Comparison of ENCODE assay signal across 8 mouse cellular contexts in the genomic region with DNA sequence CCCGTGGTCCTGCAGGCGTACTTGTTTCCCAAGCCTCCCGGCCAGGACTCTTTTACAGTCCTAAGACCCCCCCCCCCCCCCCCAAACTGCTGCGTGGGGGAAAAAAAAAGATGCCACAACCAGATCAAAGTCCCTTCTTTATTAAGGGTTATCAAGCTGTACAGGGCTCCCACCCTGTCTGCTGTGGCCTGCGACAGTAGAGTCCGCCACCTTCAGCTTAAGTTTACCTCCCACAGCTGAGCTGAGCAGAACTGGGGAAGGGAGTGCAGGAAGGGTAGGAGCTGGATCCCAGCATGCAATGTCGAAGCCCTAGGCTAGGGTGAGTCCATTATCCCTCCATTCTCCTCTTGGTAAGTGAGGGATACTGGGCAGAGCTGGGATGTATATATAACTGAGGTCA. TPM values are rescaled to one million over a fixed set of nuclear protein-coding genes. Genes with fewer than 3 reads are reported as not detected.
DNase-seq lines count a peak whose midpoint lies in the region; ATAC-seq and TF ChIP-seq lines count a peak whose summit lies in the region.

No protein-coding gene starts in this region.

- H3K36me3 ChIP-seq in liver, embryonic 11.5 days (ENCODE audit: control insufficient read depth, insufficient read depth, low read length), result peaks cover 29% of the 10 kb centered on the region
- peaks cover 67% of the 10 kb centered on the region for H3K36me3 ChIP-seq in forebrain, embryonic 13.5 days (ENCODE audit: poor library complexity, severe bottlenecking)
- H3K36me3 ChIP-seq in limb, embryonic 14.5 days (ENCODE audit: control insufficient read depth, insufficient read depth, low read length), result peaks cover 65% of the 10 kb centered on the region
- H3K36me3 ChIP-seq in neural tube, embryonic 15.5 days, result peaks cover 64% of the 10 kb centered on the region

- TF ChIP-seq POLR2A in limb, embryonic 14.5 days (IDR thresholded peaks at IDR 0.05; ENCODE audit: borderline replicate concordance, extremely low read depth, insufficient read depth, insufficient read length), result no peak

- WGBS in liver, embryonic 11.5 days, result 33% methylated on average over 7 of the region's 7 CpGs
- 34% methylated on average over 7 of the region's 7 CpGs for WGBS in forebrain, embryonic 13.5 days
- WGBS in limb, embryonic 14.5 days, result 25% methylated on average over 7 of the region's 7 CpGs
- 39% methylated on average over 6 of the region's 7 CpGs for WGBS in neural tube, embryonic 15.5 days

- peak overlapping the region; percentile 98 for H3K4me2 ChIP-seq in liver, embryonic 11.5 days
- peak overlapping the region; percentile 97 for H3K4me2 ChIP-seq in forebrain, embryonic 13.5 days
- H3K4me2 ChIP-seq in limb, embryonic 14.5 days (replicated peaks; ENCODE audit: low read depth, low read length, severe bottlenecking), result peak overlapping the region; percentile 98
- peak overlapping the region; percentile 100 for H3K4me2 ChIP-seq in neural tube, embryonic 15.5 days

- H3K4me1 ChIP-seq in liver, embryonic 11.5 days (replicated peaks; ENCODE audit: control insufficient read depth, insufficient read depth, low read length), result peaks cover 18% of the 10 kb centered on the region
- peaks cover 28% of the 10 kb centered on the region for H3K4me1 ChIP-seq in forebrain, embryonic 13.5 days
- H3K4me1 ChIP-seq in limb, embryonic 14.5 days (ENCODE audit: control insufficient read depth, insufficient read depth, low read length), result peaks cover 7% of the 10 kb centered on the region
- H3K4me1 ChIP-seq in neural tube, embryonic 15.5 days, result peaks cover 30% of the 10 kb centered on the region

- H3K27me3 ChIP-seq in liver, embryonic 11.5 days (replicated peaks; ENCODE audit: control insufficient read depth, insufficient read depth, low read length), result no peaks in the 10 kb centered on the region
- H3K27me3 ChIP-seq in forebrain, embryonic 13.5 days, result no peaks in the 10 kb centered on the region
- H3K27me3 ChIP-seq in limb, embryonic 14.5 days (ENCODE audit: control insufficient read depth, insufficient read depth, low read length), result no peaks in the 10 kb centered on the region
- no peaks in the 10 kb centered on the region for H3K27me3 ChIP-seq in neural tube, embryonic 15.5 days (replicated peaks)

- peak overlapping the region; percentile 81 for H3K4me3 ChIP-seq in liver, embryonic 11.5 days (ENCODE audit: low read depth, low read length)
- peak overlapping the region; percentile 59 for H3K4me3 ChIP-seq in forebrain, embryonic 13.5 days
- H3K4me3 ChIP-seq in limb, embryonic 14.5 days (replicated peaks; ENCODE audit: low read length), result peak overlapping the region; percentile 59
- H3K4me3 ChIP-seq in neural tube, embryonic 15.5 days (replicated peaks), result peak overlapping the region; percentile 67

- no peak for DNase-seq in liver, embryonic 11.5 days (ENCODE audit: low spot score)
- no peak for DNase-seq in liver
- no peak for DNase-seq in limb, embryonic 14.5 days (ENCODE audit: low spot score)
- no peak for DNase-seq in embryo, embryonic 9.5 days (ENCODE audit: extremely low spot score)
- DNase-seq in T-cell, adult 2 months (ENCODE audit: low spot score), result no peak
- DNase-seq in ovary, postnatal 10 days (ENCODE audit: low spot score), result no peak

- H3K27ac ChIP-seq in liver, embryonic 11.5 days (ENCODE audit: low read depth, low read length), result peak overlapping the region; percentile 79
- H3K27ac ChIP-seq in forebrain, embryonic 13.5 days, result no peak overlapping the region
- no peak overlapping the region for H3K27ac ChIP-seq in limb, embryonic 14.5 days (replicated peaks; ENCODE audit: low read depth, low read length)
- no peak overlapping the region for H3K27ac ChIP-seq in neural tube, embryonic 15.5 days (replicated peaks)

- no peaks in the 10 kb centered on the region for H3K9me3 ChIP-seq in liver, embryonic 11.5 days (ENCODE audit: control insufficient read depth, low read length)
- no peaks in the 10 kb centered on the region for H3K9me3 ChIP-seq in forebrain, embryonic 13.5 days (replicated peaks)
- H3K9me3 ChIP-seq in limb, embryonic 14.5 days (ENCODE audit: control insufficient read depth, low read length), result no peaks in the 10 kb centered on the region
- H3K9me3 ChIP-seq in neural tube, embryonic 15.5 days (replicated peaks), result no peaks in the 10 kb centered on the region

- H3K9ac ChIP-seq in liver, embryonic 11.5 days (ENCODE audit: low read depth, low read length), result peak overlapping the region; percentile 47
- H3K9ac ChIP-seq in forebrain, embryonic 13.5 days, result no peak overlapping the region
- no peak overlapping the region for H3K9ac ChIP-seq in limb, embryonic 14.5 days (ENCODE audit: low read depth, low read length, severe bottlenecking)
- no peak overlapping the region for H3K9ac ChIP-seq in neural tube, embryonic 15.5 days (replicated peaks)

- ATAC-seq in liver, embryonic 11.5 days (replicated peaks; ENCODE audit: low FRiP score), result no peak
- ATAC-seq in forebrain, embryonic 13.5 days, result no peak
- no peak for ATAC-seq in limb, embryonic 14.5 days (ENCODE audit: low FRiP score, low read depth)
- no peak for ATAC-seq in neural tube, embryonic 15.5 days (ENCODE audit: low FRiP score)

RNA-seq across cellular contexts. Expression of gene Abcb6, which starts 0.5 kb away (rescaled TPM):
- 70.5 and 74.1 TPM in 2 replicates for polyA plus RNA-seq in liver, embryonic 11.5 days (2014; fragmentation: Nextera tagmentation; extraction: Ambion mirVana)
- 28.6 and 31.7 TPM in 2 replicates for polyA plus RNA-seq in forebrain, embryonic 13.5 days (2015; fragmentation: Nextera tagmentation; extraction: Ambion mirVana)
- polyA plus RNA-seq in limb, embryonic 14.5 days (2012; rRNA removed), result 27.3 and 34.2 TPM in 2 replicates
- 29.7 and 34.1 TPM in 2 replicates for polyA plus RNA-seq in limb, embryonic 14.5 days (2014; fragmentation: Nextera tagmentation; extraction: Ambion mirVana)
- 54.0 and 54.9 TPM in 2 replicates for polyA plus RNA-seq in neural tube, embryonic 15.5 days (2015; fragmentation: Nextera tagmentation; extraction: Ambion mirVana)

RNA-seq across cellular contexts. Expression of gene Ankzf1, which starts 11.2 kb away (rescaled TPM):
- 20.5 and 21.5 TPM in 2 replicates for polyA plus RNA-seq in liver, embryonic 11.5 days (2014; fragmentation: Nextera tagmentation; extraction: Ambion mirVana)
- polyA plus RNA-seq in forebrain, embryonic 13.5 days (2015; fragmentation: Nextera tagmentation; extraction: Ambion mirVana), result 22.0 and 23.1 TPM in 2 replicates
- 34.1 and 34.7 TPM in 2 replicates for polyA plus RNA-seq in limb, embryonic 14.5 days (2012; rRNA removed)
- polyA plus RNA-seq in limb, embryonic 14.5 days (2014; fragmentation: Nextera tagmentation; extraction: Ambion mirVana), result 19.2 and 23.2 TPM in 2 replicates
- polyA plus RNA-seq in neural tube, embryonic 15.5 days (2015; fragmentation: Nextera tagmentation; extraction: Ambion mirVana), result 24.9 and 25.1 TPM in 2 replicates

RNA-seq across cellular contexts. Expression of gene Atg9a, which starts 11.3 kb away (rescaled TPM):
- polyA plus RNA-seq in liver, embryonic 11.5 days (2014; fragmentation: Nextera tagmentation; extraction: Ambion mirVana), result 20.0 and 24.1 TPM in 2 replicates
- polyA plus RNA-seq in forebrain, embryonic 13.5 days (2015; fragmentation: Nextera tagmentation; extraction: Ambion mirVana), result 29.7 and 31.8 TPM in 2 replicates
- polyA plus RNA-seq in limb, embryonic 14.5 days (2012; rRNA removed), result 46.1 and 62.3 TPM in 2 replicates
- 31.5 and 33.9 TPM in 2 replicates for polyA plus RNA-seq in limb, embryonic 14.5 days (2014; fragmentation: Nextera tagmentation; extraction: Ambion mirVana)
- 59.2 and 63.6 TPM in 2 replicates for polyA plus RNA-seq in neural tube, embryonic 15.5 days (2015; fragmentation: Nextera tagmentation; extraction: Ambion mirVana)

RNA-seq across cellular contexts. Expression of gene Zfand2b, which starts 12.3 kb away (rescaled TPM):
- 45.4 and 50.9 TPM in 2 replicates for polyA plus RNA-seq in liver, embryonic 11.5 days (2014; fragmentation: Nextera tagmentation; extraction: Ambion mirVana)
- polyA plus RNA-seq in forebrain, embryonic 13.5 days (2015; fragmentation: Nextera tagmentation; extraction: Ambion mirVana), result 33.2 and 37.9 TPM in 2 replicates
- 53.2 and 58.5 TPM in 2 replicates for polyA plus RNA-seq in limb, embryonic 14.5 days (2012; rRNA removed)
- polyA plus RNA-seq in limb, embryonic 14.5 days (2014; fragmentation: Nextera tagmentation; extraction: Ambion mirVana), result 40.2 TPM in 2 replicates
- 37.3 and 40.0 TPM in 2 replicates for polyA plus RNA-seq in neural tube, embryonic 15.5 days (2015; fragmentation: Nextera tagmentation; extraction: Ambion mirVana)

RNA-seq across cellular contexts. Expression of gene Glb1l, which starts 29.9 kb away (rescaled TPM):
- 8.0 and 9.1 TPM in 2 replicates for polyA plus RNA-seq in liver, embryonic 11.5 days (2014; fragmentation: Nextera tagmentation; extraction: Ambion mirVana)
- polyA plus RNA-seq in forebrain, embryonic 13.5 days (2015; fragmentation: Nextera tagmentation; extraction: Ambion mirVana), result 14.6 and 21.1 TPM in 2 replicates
- 41.4 and 46.0 TPM in 2 replicates for polyA plus RNA-seq in limb, embryonic 14.5 days (2012; rRNA removed)
- polyA plus RNA-seq in limb, embryonic 14.5 days (2014; fragmentation: Nextera tagmentation; extraction: Ambion mirVana), result 17.7 and 18.2 TPM in 2 replicates
- 16.2 and 17.5 TPM in 2 replicates for polyA plus RNA-seq in neural tube, embryonic 15.5 days (2015; fragmentation: Nextera tagmentation; extraction: Ambion mirVana)
